Mouse (Mus musculus) myocyte (in vitro differentiated cells): ENCODE results near the gene Smim20.

Experiments used
- CEBPB ChIP-seq: IDR thresholded peaks from 2 replicates; pipeline ENCODE4 v1.6.1; 2011; ENCODE audit warnings: mild to moderate bottlenecking, moderate library complexity; ENCODE audit not compliant: poor library complexity, insufficient read depth, severe bottlenecking
- MAX ChIP-seq: IDR thresholded peaks from one replicate; pipeline ENCODE4 v1.6.1; 2011; ENCODE audit warnings: low read depth, mild to moderate bottlenecking, control low read depth
- MYOD1 ChIP-seq, 3 experiments: IDR thresholded peaks; one replicate each; pipeline ENCODE4 v1.6.1; 2011; ENCODE audit warnings: control low read depth in 2 of 3, low read depth in 2 of 3, mild to moderate bottlenecking in 2 of 3, moderate library complexity in 1 of 3; ENCODE audit not compliant: insufficient read length in 2 of 3, control insufficient read depth in 1 of 3
- MYOG ChIP-seq, 3 experiments: IDR thresholded peaks; one replicate each; pipeline ENCODE4 v1.6.1; 2011; ENCODE audit warnings: control low read depth in 2 of 3, low read depth in 2 of 3, mild to moderate bottlenecking in 2 of 3; ENCODE audit not compliant: insufficient read length in 2 of 3, control insufficient read depth in 1 of 3, insufficient read depth in 1 of 3
- POLR2A ChIP-seq: IDR thresholded peaks from one replicate; pipeline ENCODE4 v1.6.1; 2011; ENCODE audit warnings: low read depth, mild to moderate bottlenecking, control low read depth, moderate library complexity; ENCODE audit not compliant: insufficient read length
- POLR2AphosphoS2 ChIP-seq: IDR thresholded peaks from one replicate; pipeline ENCODE4 v1.6.1; 2011; ENCODE audit warnings: low read depth, control low read depth; ENCODE audit not compliant: insufficient read length
- USF1 ChIP-seq: IDR thresholded peaks from one replicate; pipeline ENCODE4 v1.6.1; 2011; ENCODE audit warnings: low read depth, mild to moderate bottlenecking, control low read depth, moderate library complexity

GRCm38 (mm10) chr5:53320331-53320730, 53.4 kb downstream of the Smim20 start:
- no peak for TF ChIP-seq CEBPB
- TF ChIP-seq MAX = no peak
- TF ChIP-seq POLR2A = no peak
- no peak for TF ChIP-seq USF1
- no peak for TF ChIP-seq MYOG (IDR thresholded peaks at IDR 0.05; ENCODE audit: control insufficient read depth in 1 of 3, insufficient read depth in 1 of 3, insufficient read length in 2 of 3, low read depth in 2 of 3)
- no peak for TF ChIP-seq MYOD1 (IDR thresholded peaks at IDR 0.05; ENCODE audit: control insufficient read depth in 1 of 3, insufficient read length in 2 of 3, low read depth in 2 of 3)
- no peak for TF ChIP-seq POLR2AphosphoS2
